Mouse (Mus musculus) heart, embryonic 15.5 days (tissue): ENCODE measurements at regions not wholly inside any gene's neighbourhood (a gene's known extent, or its start where the extent isn't known, plus 50 kb on each side); places are given as distances from the start of the nearest gene placed in this dataset.

ENCODE experiments used
- ATAC-seq: fragments of 200-750 bp; cut with Nextera tagmentation; replicated peaks from 2 replicates; pipeline ENCODE4 v1.8.0; 2017; ENCODE audit warnings: low read depth, moderate TSS enrichment; ENCODE audit not compliant: insufficient number of reproducible peaks, insufficient read depth, low FRiP score
- H3K27ac ChIP-seq: fragments of 300-500 bp; sonication (generic); 2 replicates; pipeline ENCODE4 v1.5.1; 2015; ENCODE audit warnings: mild to moderate bottlenecking, inconsistent platforms
- H3K27me3 ChIP-seq: fragments of 300-500 bp; sonication (generic); 2 replicates; pipeline ENCODE4 v1.6.1; 2015; ENCODE audit warnings: inconsistent platforms
- H3K36me3 ChIP-seq: fragments of 300-500 bp; sonication (generic); 2 replicates; pipeline ENCODE4 v1.6.1; 2015; ENCODE audit warnings: mild to moderate bottlenecking, inconsistent platforms
- H3K4me1 ChIP-seq: fragments of 300-500 bp; sonication (generic); replicated peaks from 2 replicates; pipeline ENCODE4 v1.6.1; 2015; ENCODE audit warnings: inconsistent platforms
- H3K4me2 ChIP-seq: fragments of 300-500 bp; sonication (generic); 2 replicates; pipeline ENCODE4 v1.6.1; 2015; ENCODE audit warnings: inconsistent platforms, mild to moderate bottlenecking, moderate library complexity
- H3K4me3 ChIP-seq: fragments of 300-500 bp; sonication (generic); 2 replicates; pipeline ENCODE4 v1.5.1; 2015; ENCODE audit warnings: mild to moderate bottlenecking, inconsistent platforms
- H3K9ac ChIP-seq: fragments of 300-500 bp; sonication (generic); 2 replicates; pipeline ENCODE4 v1.6.1; 2015; ENCODE audit warnings: mild to moderate bottlenecking, inconsistent platforms
- H3K9me3 ChIP-seq: fragments of 300-500 bp; sonication (generic); replicated peaks from 2 replicates; pipeline ENCODE4 v1.6.1; 2016; ENCODE audit warnings: inconsistent platforms
- WGBS: fragments of 180-500 bp; shearing (Covaris S2); methylation state at CpG from one replicate; pipeline ENCODE4 v1.1.7; 2015; ENCODE audit warnings: mixed read lengths; 5-methylcytosine and 5-hydroxymethylcytosine counted together

DNA sequence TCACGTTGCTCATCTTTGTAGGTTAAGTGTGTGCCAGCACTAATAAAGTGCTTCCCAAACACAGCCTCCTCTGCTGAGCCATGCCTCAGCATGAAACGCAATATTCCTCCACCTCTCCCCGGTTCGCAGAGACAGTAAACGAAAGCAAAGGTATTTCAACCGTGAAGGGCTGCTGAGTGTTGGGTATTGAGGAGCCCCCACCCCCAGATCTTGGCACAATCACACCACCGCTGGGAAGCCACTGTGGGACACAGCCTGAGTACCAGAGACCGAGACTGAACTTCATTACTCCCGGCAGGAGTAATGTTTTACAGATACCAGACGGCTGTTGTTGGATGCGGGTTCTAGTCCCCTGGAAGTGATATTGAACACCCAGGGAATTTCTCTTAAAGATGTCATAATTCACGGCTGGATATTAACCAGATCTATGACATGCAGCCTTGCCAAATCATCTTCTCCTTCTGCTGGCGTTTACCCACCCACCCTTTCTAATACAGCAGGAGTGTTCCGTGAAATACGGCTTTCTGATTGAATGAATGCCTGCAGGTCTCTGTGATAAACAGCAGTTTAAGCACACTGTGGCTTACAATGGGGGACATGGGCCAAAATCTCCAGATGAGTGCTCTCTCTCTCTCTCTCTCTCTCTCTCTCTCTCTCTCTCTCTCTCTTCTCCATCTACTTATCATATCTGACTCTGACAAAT is 328.9 kb downstream of the Pax1 start:
- Histone ChIP-seq H3K27me3 (no peaks in the 10 kb centered on the region; the same call in 1 of the 2 replicates), H3K27ac (no peak overlapping the region), H3K9ac (no peak overlapping the region), H3K4me1 (no peaks in the 10 kb centered on the region), H3K4me2 (no peak overlapping the region), H3K9me3 (no peaks in the 10 kb centered on the region), H3K36me3 (no peaks in the 10 kb centered on the region), H3K4me3 (no peak overlapping the region)
- ATAC-seq: no peak
- WGBS: 70% methylated on average over 15 of the region's 15 CpGs

DNA sequence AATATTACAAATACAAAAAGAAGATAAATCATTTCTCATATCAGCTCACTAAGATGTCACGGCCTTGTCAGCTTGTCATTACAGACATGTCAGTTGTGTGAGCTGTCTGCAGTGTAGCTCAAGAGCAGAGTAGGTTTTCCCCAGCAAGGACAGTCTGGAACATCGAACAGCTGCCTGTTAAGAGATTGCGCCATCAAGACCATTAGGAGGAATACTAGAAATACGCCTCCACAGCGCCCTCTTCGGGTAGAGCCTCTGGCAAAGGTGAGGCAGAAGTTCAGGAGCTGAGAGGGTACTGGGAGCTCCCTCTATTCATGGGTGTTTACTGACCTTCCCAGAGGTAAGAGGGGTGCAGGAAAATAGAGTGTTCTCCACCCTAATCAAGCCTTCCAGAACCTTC is 327.0 kb downstream of the Pax1 start:
- WGBS: 15% methylated on average over 6 of the region's 6 CpGs
- ATAC-seq: no peak
- Histone ChIP-seq H3K36me3 (no peaks in the 10 kb centered on the region), H3K9ac (no peak overlapping the region), H3K4me1 (no peaks in the 10 kb centered on the region), H3K9me3 (no peaks in the 10 kb centered on the region), H3K4me3 (no peak overlapping the region), H3K27me3 (no peaks in the 10 kb centered on the region; the same call in 1 of the 2 replicates), H3K27ac (no peak overlapping the region), H3K4me2 (no peak overlapping the region)

DNA sequence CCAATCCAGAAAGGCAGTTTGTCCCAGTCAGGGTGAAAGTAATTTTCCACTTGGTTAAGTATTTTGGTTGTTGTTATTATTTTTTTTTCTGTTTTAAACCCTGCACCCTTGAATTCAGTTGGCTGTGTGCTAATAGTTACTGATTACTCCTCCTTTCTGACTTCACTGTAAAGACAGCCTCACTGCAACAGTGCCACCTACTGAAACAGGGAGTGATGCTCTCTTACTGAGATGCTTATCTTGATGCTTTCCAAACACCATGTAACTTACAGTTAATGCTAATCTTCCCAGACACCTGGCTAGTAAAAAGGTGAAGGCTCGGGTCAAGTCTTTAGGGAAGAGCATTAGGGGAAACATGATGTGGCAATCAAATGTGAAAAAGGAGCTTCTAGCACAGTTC is 294.9 kb downstream of the Pax1 start:
- Histone ChIP-seq H3K27ac (no peak overlapping the region), H3K9ac (no peak overlapping the region), H3K4me1 (no peaks in the 10 kb centered on the region), H3K4me3 (no peak overlapping the region), H3K9me3 (no peaks in the 10 kb centered on the region), H3K4me2 (no peak overlapping the region), H3K36me3 (no peaks in the 10 kb centered on the region), H3K27me3 (no peaks in the 10 kb centered on the region)
- 14% methylated on average over 1 of the region's 1 CpGs for WGBS
- no peak for ATAC-seq

DNA sequence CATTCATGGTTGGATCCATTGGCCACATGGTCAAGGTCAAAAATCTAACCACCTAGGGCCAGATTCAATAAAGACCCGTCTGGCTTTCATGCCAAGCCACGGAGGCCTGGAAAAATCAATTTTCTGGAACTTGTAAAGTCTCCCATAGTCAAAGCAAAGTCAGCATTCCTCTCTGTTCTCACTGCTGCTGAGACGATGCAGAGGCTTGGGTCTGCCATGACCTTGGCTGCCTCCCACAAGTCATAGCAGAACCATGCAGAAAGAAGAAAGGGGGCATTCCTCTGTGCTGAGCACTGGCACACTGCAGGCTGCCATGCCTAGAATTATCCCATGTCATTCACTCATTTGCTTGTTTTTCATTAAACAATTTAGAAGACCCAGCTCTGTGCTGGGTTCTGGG is 288.5 kb downstream of the Pax1 start:
- Histone ChIP-seq H3K9me3 (no peaks in the 10 kb centered on the region), H3K36me3 (no peaks in the 10 kb centered on the region), H3K27me3 (no peaks in the 10 kb centered on the region), H3K4me3 (no peak overlapping the region), H3K4me1 (no peaks in the 10 kb centered on the region), H3K9ac (no peak overlapping the region), H3K27ac (no peak overlapping the region), H3K4me2 (no peak overlapping the region)
- no peak for ATAC-seq
- WGBS: 64% methylated on average over 3 of the region's 3 CpGs

DNA sequence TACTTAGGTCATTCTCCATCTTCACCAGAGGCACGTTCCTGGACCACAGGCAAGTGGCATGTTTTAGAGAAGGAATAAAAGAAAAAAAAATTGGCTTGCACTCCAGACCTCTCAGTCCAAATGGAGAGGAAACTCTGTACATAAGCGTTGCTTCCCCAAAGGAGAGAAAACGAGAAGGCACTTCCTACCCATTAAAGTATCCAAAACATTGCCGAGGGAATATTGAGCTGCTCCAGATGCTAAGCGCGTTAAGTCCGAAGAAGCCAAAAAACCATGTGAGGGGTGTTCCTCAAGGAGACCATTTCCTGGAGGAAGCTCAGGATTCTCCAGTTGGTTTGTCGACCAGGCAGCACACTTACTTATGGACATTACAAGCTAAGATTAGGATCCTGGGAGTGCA is 286.2 kb downstream of the Pax1 start:
- no peak for ATAC-seq
- H3K4me3 ChIP-seq: no peak overlapping the region

DNA sequence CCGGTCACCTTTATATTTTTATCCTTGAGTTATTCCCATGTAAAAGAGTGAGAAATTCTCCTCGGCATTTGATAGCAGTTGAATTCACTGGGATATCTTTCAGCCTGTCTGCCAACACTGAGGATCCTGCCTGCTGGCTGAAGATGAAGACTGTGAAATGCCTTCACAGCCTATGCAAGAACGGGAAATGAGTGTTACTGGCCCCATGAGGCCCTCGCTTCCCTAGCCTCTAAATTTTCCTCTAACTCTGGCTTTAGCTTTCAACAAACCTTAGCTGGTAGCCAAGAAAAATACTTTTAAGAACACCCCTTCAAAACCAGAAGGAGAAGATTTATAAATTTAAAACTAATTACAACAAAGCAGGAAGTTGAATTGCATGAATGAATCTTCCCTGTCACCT is 285.8 kb downstream of the Pax1 start:
- Histone ChIP-seq H3K4me1 (no peaks in the 10 kb centered on the region), H3K9me3 (no peaks in the 10 kb centered on the region), H3K36me3 (no peaks in the 10 kb centered on the region), H3K27ac (no peak overlapping the region), H3K27me3 (no peaks in the 10 kb centered on the region), H3K9ac (no peak overlapping the region), H3K4me3 (no peak overlapping the region), H3K4me2 (no peak overlapping the region)
- 50% methylated on average over 4 of the region's 4 CpGs for WGBS
- no peak for ATAC-seq

More for the DNA sequence above, 286.2 kb downstream of the Pax1 start:
- no peaks in the 10 kb centered on the region for H3K27me3 ChIP-seq
- no peaks in the 10 kb centered on the region for H3K36me3 ChIP-seq
- 71% methylated on average over 8 of the region's 8 CpGs for WGBS
- no peak overlapping the region for H3K9ac ChIP-seq
- no peak overlapping the region for H3K4me2 ChIP-seq
- H3K9me3 ChIP-seq: no peaks in the 10 kb centered on the region
- no peaks in the 10 kb centered on the region for H3K4me1 ChIP-seq
- no peak overlapping the region for H3K27ac ChIP-seq

DNA sequence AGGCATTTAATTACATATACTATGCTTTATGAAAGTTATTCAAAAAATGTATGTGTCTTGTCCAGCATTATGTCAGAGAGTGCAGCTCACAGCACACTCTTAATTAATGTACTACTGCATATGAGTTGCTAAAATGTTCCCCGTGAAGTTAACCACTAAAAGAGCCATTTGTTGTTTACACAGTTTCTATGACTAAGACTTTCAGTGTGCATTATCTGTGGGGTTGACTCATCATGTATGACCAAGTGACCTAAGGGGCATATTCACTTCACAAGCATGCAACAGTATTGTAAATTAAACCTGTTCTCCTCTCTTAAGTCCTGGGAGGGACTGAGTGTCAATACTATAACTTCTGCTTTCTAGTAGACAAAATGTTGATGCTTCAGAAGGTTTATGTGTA is 276.2 kb downstream of the Pax1 start:
- Histone ChIP-seq H3K27ac (no peak overlapping the region), H3K4me2 (no peak overlapping the region), H3K36me3 (no peaks in the 10 kb centered on the region), H3K9ac (no peak overlapping the region), H3K4me1 (no peaks in the 10 kb centered on the region), H3K9me3 (no peaks in the 10 kb centered on the region), H3K4me3 (no peak overlapping the region), H3K27me3 (no peaks in the 10 kb centered on the region)
- WGBS: 65% methylated on average over 1 of the region's 1 CpGs
- no peak for ATAC-seq

DNA sequence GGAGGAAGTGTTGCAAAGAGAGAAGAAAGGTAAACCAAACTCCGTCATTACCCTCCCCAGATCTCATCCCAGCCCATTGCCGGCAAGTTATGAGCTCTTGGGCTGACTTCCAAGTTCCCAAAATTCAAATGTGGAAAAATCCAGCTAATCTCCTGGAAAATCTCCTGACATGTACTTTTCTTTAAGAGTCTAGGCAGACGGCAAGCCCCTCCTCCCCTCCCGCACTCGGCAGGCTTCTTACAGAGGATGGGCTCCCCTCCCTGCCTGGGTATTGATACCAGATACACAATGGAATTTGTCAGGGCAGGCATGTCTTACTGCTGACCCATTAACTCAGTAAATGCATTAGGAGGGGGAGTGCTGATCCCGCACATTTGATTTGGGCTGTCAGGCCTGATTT is 271.0 kb downstream of the Pax1 start:
- H3K4me2 ChIP-seq: no peak overlapping the region
- H3K36me3 ChIP-seq: no peaks in the 10 kb centered on the region
- H3K9ac ChIP-seq: no peak overlapping the region
- H3K4me3 ChIP-seq: no peak overlapping the region
- no peaks in the 10 kb centered on the region for H3K27me3 ChIP-seq
- no peaks in the 10 kb centered on the region for H3K4me1 ChIP-seq
- no peaks in the 10 kb centered on the region for H3K9me3 ChIP-seq
- WGBS: 46% methylated on average over 6 of the region's 6 CpGs
- no peak overlapping the region for H3K27ac ChIP-seq
- ATAC-seq: no peak

DNA sequence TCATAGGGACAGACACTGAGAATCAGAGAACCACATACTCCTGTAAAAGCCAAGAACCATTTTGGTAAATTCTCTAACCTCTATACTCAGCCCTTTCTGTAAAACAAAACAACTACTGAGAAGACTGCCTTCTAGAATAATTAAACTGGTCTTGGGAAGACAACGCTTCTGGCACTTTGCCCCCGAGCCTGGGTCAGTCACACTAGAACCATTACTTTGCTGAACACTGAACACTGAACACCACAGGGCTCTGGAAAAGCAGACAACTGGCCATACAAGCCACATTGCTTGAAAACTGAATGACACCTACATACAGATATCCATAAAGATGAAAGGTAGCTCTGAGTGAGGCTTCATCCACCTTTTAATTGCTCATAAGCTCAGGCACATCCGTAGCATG is 268.0 kb downstream of the Pax1 start:
- Histone ChIP-seq H3K4me2 (no peak overlapping the region), H3K4me1 (no peaks in the 10 kb centered on the region), H3K4me3 (no peak overlapping the region), H3K9ac (no peak overlapping the region), H3K36me3 (no peaks in the 10 kb centered on the region), H3K27ac (no peak overlapping the region), H3K27me3 (no peaks in the 10 kb centered on the region), H3K9me3 (no peaks in the 10 kb centered on the region)
- whole genome bisulfite sequencing: 68% methylated on average over 3 of the region's 3 CpGs
- no peak for ATAC-seq

DNA sequence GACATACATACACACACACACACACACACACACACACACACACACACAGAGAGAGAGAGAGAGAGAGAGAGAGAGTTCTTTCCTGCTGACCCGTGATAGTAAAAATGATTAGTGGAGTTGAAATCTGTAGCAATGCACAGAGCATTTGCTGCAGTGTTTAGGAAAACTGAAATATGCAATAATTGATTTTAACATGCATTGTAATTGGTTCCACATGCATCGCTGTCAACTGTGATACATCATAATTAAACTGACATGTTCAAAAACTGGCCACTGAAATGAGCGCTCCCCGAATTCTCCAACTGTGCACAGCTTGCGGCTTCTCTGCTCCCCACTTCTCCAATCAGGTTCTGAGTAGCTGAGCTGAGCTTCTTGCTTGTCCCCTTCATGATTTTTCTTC is 265.4 kb downstream of the Pax1 start:
- 78% methylated on average over 5 of the region's 5 CpGs for WGBS
- ATAC-seq: no peak
- Histone ChIP-seq H3K9me3 (no peaks in the 10 kb centered on the region), H3K27me3 (no peaks in the 10 kb centered on the region), H3K4me2 (no peak overlapping the region), H3K27ac (no peak overlapping the region), H3K4me1 (no peaks in the 10 kb centered on the region), H3K9ac (no peak overlapping the region), H3K36me3 (no peaks in the 10 kb centered on the region), H3K4me3 (no peak overlapping the region)

DNA sequence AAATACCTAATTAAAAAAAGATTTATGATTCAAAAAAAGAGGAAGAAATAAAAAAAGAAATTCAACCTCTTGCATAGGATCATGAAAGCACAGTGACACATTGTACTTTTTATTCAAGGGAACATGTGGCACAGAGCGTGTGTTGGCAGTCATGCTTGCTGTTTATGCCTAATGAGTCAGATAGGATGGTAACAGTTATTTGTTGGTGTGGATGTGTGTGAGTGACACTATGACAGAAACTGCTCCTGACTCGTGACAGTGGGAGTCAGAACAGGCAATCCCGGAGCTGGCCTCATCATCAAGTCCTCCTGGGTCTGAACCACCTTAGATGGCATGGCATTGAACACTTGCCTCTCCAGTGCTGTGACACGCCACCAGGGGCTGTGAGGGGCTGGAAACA is 261.4 kb downstream of the Pax1 start:
- WGBS: 71% methylated on average over 4 of the region's 4 CpGs
- H3K9me3 ChIP-seq: no peaks in the 10 kb centered on the region
- H3K27me3 ChIP-seq: no peaks in the 10 kb centered on the region
- no peaks in the 10 kb centered on the region for H3K4me1 ChIP-seq
- ATAC-seq: no peak
- H3K4me3 ChIP-seq: no peak overlapping the region
- no peak overlapping the region for H3K4me2 ChIP-seq
- no peaks in the 10 kb centered on the region for H3K36me3 ChIP-seq
- H3K9ac ChIP-seq: no peak overlapping the region
- no peak overlapping the region for H3K27ac ChIP-seq

DNA sequence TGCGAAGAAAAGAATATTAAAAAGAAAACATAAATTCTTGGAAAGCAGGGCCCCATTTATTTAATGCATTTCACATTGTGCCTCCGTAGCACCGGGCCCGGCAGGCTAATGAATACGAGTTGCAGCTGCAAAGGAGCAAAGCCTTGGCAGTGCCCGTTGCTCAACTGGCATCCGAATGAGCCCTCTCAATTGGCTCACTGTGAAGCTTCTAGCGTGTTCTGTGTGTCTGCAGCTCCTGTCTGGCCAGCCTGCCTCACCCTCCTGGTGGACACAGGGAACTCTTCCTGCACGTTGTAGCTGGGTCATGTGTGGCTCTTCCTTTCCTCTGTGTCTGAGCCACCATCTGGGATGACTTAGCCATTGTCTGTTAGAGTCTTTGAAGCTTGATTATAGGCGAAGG is 256.1 kb downstream of the Pax1 start:
- no peak for ATAC-seq
- Histone ChIP-seq H3K36me3 (no peaks in the 10 kb centered on the region), H3K9me3 (no peaks in the 10 kb centered on the region), H3K4me1 (no peaks in the 10 kb centered on the region), H3K4me3 (no peak overlapping the region), H3K9ac (no peak overlapping the region), H3K27me3 (no peaks in the 10 kb centered on the region), H3K4me2 (no peak overlapping the region), H3K27ac (no peak overlapping the region)
- WGBS: 73% methylated on average over 10 of the region's 10 CpGs
